In genomic region chr19:7611942-7612757, GRCm38 (mm10) we compare ENCODE assay signal across 9 mouse cellular contexts. TPM values are rescaled to one million over a fixed set of nuclear protein-coding genes. Genes with fewer than 3 reads are reported as not detected.
DNase-seq lines count a peak whose midpoint lies in the region; ATAC-seq and TF ChIP-seq lines count a peak whose summit lies in the region.
"Had no signal": no experiment of that assay in that cellular context is flagged by ENCODE, and none has a peak within 500 bp of the region (broad histone marks: within the 10 kb centered on the region; RNA-seq: fewer than 3 reads in every experiment).

Gene Hrasls5, plus strand, starts transcription at chr19:7612541.

- 0 out of 2 replicates have a peak within 1 kb of the TSS, but pooled peaks have one; percentile 12 for H3K9ac ChIP-seq in heart, embryonic 11.5 days (ENCODE audit: low read depth, low read length)
- H3K9ac ChIP-seq in forebrain, postnatal 0 days: peak within 1 kb of the TSS; percentile 57
- H3K9ac ChIP-seq in kidney, postnatal 0 days (ENCODE audit: low read depth, low read length): peak within 1 kb of the TSS; percentile 44
- H3K9ac ChIP-seq in lung, embryonic 16.5 days (ENCODE audit: low read length): peak within 1 kb of the TSS; percentile 65

- 0 out of 2 replicates have a peak, but pooled peaks cover 5% of the 10 kb centered on the region for H3K4me1 ChIP-seq in heart, embryonic 11.5 days (ENCODE audit: control insufficient read depth, insufficient read depth, low read length)
- peaks cover 3% of the 10 kb centered on the region; the same call in 1 of the 2 replicates for H3K4me1 ChIP-seq in forebrain, postnatal 0 days (ENCODE audit: insufficient read depth)
- H3K4me1 ChIP-seq in kidney, postnatal 0 days (replicated peaks; ENCODE audit: insufficient read depth, low read length): 0 out of 2 replicates have a peak, but pooled peaks cover under 1% of the 10 kb centered on the region
- H3K4me1 ChIP-seq in lung, embryonic 16.5 days (replicated peaks; ENCODE audit: control insufficient read depth, insufficient read depth, low read length): peaks cover 23% of the 10 kb centered on the region

- no peaks in the 10 kb centered on the region for H3K9me3 ChIP-seq in heart, embryonic 11.5 days (replicated peaks; ENCODE audit: control insufficient read depth, low read length)
- no peaks in the 10 kb centered on the region for H3K9me3 ChIP-seq in forebrain, postnatal 0 days (ENCODE audit: low read length)
- H3K9me3 ChIP-seq in kidney, postnatal 0 days (replicated peaks; ENCODE audit: low read length): no peaks in the 10 kb centered on the region
- H3K9me3 ChIP-seq in lung, embryonic 16.5 days (ENCODE audit: control insufficient read depth, low read length): no peaks in the 10 kb centered on the region

- TF ChIP-seq CTCF in forebrain, postnatal 0 days (IDR thresholded peaks at IDR 0.05; ENCODE audit: low read depth): peak; percentile 44
- peak; percentile 36 for TF ChIP-seq CTCF in kidney, postnatal 0 days (IDR thresholded peaks at IDR 0.05; ENCODE audit: low read depth)

- peak; percentile 59; the same call in 1 of the 2 replicates for ATAC-seq in heart, embryonic 11.5 days (replicated peaks; ENCODE audit: insufficient number of reproducible peaks, low FRiP score, low TSS enrichment)
- ATAC-seq in forebrain, postnatal 0 days: peak; percentile 91
- ATAC-seq in kidney, postnatal 0 days (replicated peaks; ENCODE audit: low FRiP score, low read depth): peak; percentile 74
- ATAC-seq in lung, embryonic 16.5 days (ENCODE audit: low read depth): peak; percentile 42

- H3K36me3 ChIP-seq in heart, embryonic 11.5 days (ENCODE audit: control insufficient read depth, insufficient read depth, low read length): no peaks in the 10 kb centered on the region
- H3K36me3 ChIP-seq in forebrain, postnatal 0 days (ENCODE audit: insufficient read depth): no peaks in the 10 kb centered on the region
- H3K36me3 ChIP-seq in kidney, postnatal 0 days (ENCODE audit: insufficient read depth, low read length): no peaks in the 10 kb centered on the region
- H3K36me3 ChIP-seq in lung, embryonic 16.5 days (ENCODE audit: control insufficient read depth, insufficient read depth, low read length): no peaks in the 10 kb centered on the region

- 3% methylated on average over 54 of the region's 54 CpGs for WGBS in heart, embryonic 11.5 days (ENCODE audit: insufficient replicate concordance)
- WGBS in forebrain, postnatal 0 days: 3% methylated on average over 54 of the region's 54 CpGs
- 3% methylated on average over 54 of the region's 54 CpGs for WGBS in kidney, postnatal 0 days
- WGBS in lung, embryonic 16.5 days: 3% methylated on average over 54 of the region's 54 CpGs

- peak within 1 kb of the TSS; percentile 39 for H3K4me3 ChIP-seq in heart, embryonic 11.5 days (ENCODE audit: low read depth, low read length)
- peak within 1 kb of the TSS; percentile 44 for H3K4me3 ChIP-seq in forebrain, postnatal 0 days (ENCODE audit: low read depth, low read length)
- H3K4me3 ChIP-seq in kidney, postnatal 0 days (replicated peaks; ENCODE audit: low read depth, low read length): peak within 1 kb of the TSS; percentile 36
- H3K4me3 ChIP-seq in lung, embryonic 16.5 days (ENCODE audit: low read length): peak within 1 kb of the TSS; percentile 54

- no peak for DNase-seq in heart, adult 8-10 months (ENCODE audit: low spot score)
- peak; percentile 43 for DNase-seq in adrenal gland, postnatal 25 days
- DNase-seq in forebrain, postnatal 0 days: peak; percentile 61
- DNase-seq in kidney, postnatal 0 days (ENCODE audit: low spot score): peak; percentile 37
- DNase-seq in right cerebral cortex, postnatal 25 days: peak; percentile 73
- DNase-seq in cerebellum, adult 11-12 months: no peak

- peak within 1 kb of the TSS; percentile 77 for H3K4me2 ChIP-seq in heart, embryonic 11.5 days
- H3K4me2 ChIP-seq in forebrain, postnatal 0 days (ENCODE audit: low read depth): peak within 1 kb of the TSS; percentile 91
- peak within 1 kb of the TSS; percentile 60 for H3K4me2 ChIP-seq in kidney, postnatal 0 days (ENCODE audit: low read length)
- H3K4me2 ChIP-seq in lung, embryonic 16.5 days (ENCODE audit: low read depth, low read length): peak within 1 kb of the TSS; percentile 83

- H3K27me3 ChIP-seq in heart, embryonic 11.5 days (ENCODE audit: control insufficient read depth, insufficient read depth, low read length): peaks cover 20% of the 10 kb centered on the region
- H3K27me3 ChIP-seq in forebrain, postnatal 0 days (ENCODE audit: insufficient read depth, low read length): no peaks in the 10 kb centered on the region
- no peaks in the 10 kb centered on the region for H3K27me3 ChIP-seq in kidney, postnatal 0 days (ENCODE audit: insufficient read depth, low read length)
- H3K27me3 ChIP-seq in lung, embryonic 16.5 days (ENCODE audit: control insufficient read depth, insufficient read depth, low read depth, low read length): no peaks in the 10 kb centered on the region

- H3K27ac ChIP-seq in heart, embryonic 11.5 days (ENCODE audit: low read depth, low read length): no peak within 1 kb of the TSS
- no peak within 1 kb of the TSS for H3K27ac ChIP-seq in forebrain, postnatal 0 days (ENCODE audit: low read depth, low read length)
- no peak within 1 kb of the TSS for H3K27ac ChIP-seq in kidney, postnatal 0 days
- no peak within 1 kb of the TSS for H3K27ac ChIP-seq in lung, embryonic 16.5 days (ENCODE audit: low read length)
- H3K27ac ChIP-seq: macrophage had no signal

RNA-seq across cellular contexts. Expression of gene Hrasls5, which starts in this region (rescaled TPM):
- not detected in 2 replicates for polyA plus RNA-seq in heart, embryonic 11.5 days (2014; fragmentation: Nextera tagmentation; extraction: Ambion mirVana)
- total RNA-seq in heart, adult 8-10 months (2022): not detected
- total RNA-seq in adrenal gland, postnatal 25 days (2021): not detected in 2 replicates
- not detected in 2 replicates for total RNA-seq in forebrain, postnatal 0 days (2014; rRNA removed)
- polyA plus RNA-seq in forebrain, postnatal 0 days (2015; fragmentation: Nextera tagmentation; extraction: Ambion mirVana): 0.29 TPM in 1 of 2 replicates, not detected in the other
- 0.28 and 0.36 TPM in 2 replicates for polyA plus RNA-seq in kidney, postnatal 0 days (2015; fragmentation: Nextera tagmentation; extraction: Ambion mirVana)
- polyA plus RNA-seq in lung, embryonic 16.5 days (2015; fragmentation: Nextera tagmentation; extraction: Ambion mirVana): 0.20 TPM in 2 replicates
- polyA plus RNA-seq: macrophage had no signal

Comparison
In these comparisons a context has a peak if more than half of its experiments do, and no peak if none do; other contexts are left out.
1. Peak in ATAC-seq, H3K4me3 ChIP-seq, H3K9ac ChIP-seq and H3K4me2 ChIP-seq in heart, embryonic 11.5 days; RNA of the gene not detected or under 1 TPM.
2. Peak in DNase-seq in adrenal gland, postnatal 25 days; RNA of the gene not detected or under 1 TPM.
3. Peak in DNase-seq, ATAC-seq, H3K4me3 ChIP-seq, H3K9ac ChIP-seq and H3K4me2 ChIP-seq in forebrain, postnatal 0 days; RNA of the gene not detected or under 1 TPM.
4. Peak in DNase-seq, ATAC-seq, H3K4me3 ChIP-seq, H3K9ac ChIP-seq and H3K4me2 ChIP-seq in kidney, postnatal 0 days; RNA of the gene not detected or under 1 TPM.
5. Peak in ATAC-seq, H3K4me3 ChIP-seq, H3K9ac ChIP-seq and H3K4me2 ChIP-seq in lung, embryonic 16.5 days; RNA of the gene not detected or under 1 TPM.
6. H3K9ac ChIP-seq: peak in every context shown above with its lines; median percentile 65 in lung, embryonic 16.5 days; 57 in forebrain, postnatal 0 days; 44 in kidney, postnatal 0 days; 12 in heart, embryonic 11.5 days.